Mouse (Mus musculus) lung, adult 18-20 months (tissue): ENCODE measurements around the gene Vipr2.
A peak's percentile ranks its signal among the peaks of the same experiment; 100 is the strongest.

Source experiments
- DNase-seq, 2 experiments: peaks; one replicate each; pipeline ENCODE4 v3.0.0; 2022; ENCODE audit warnings: mixed read lengths in 2 of 2

Vipr2 gene

GRCm38 (mm10) chr12:116159223-116159622, 81.7 kb downstream of the Vipr2 start:
- no peak for DNase-seq

- DNase-seq, result no peak
Measured at GRCm38 (mm10) chr12:116159695-116160094, 82.2 kb downstream of the Vipr2 start.

GRCm38 (mm10) chr12:116165368-116165767, 87.8 kb downstream of the Vipr2 start:
- no peak for DNase-seq

- peak in 1 of 2 experiments; percentile 12 for DNase-seq
Measured at GRCm38 (mm10) chr12:116169666-116170065, 92.1 kb downstream of the Vipr2 start.

- peak in 1 of 2 experiments; percentile 7 for DNase-seq
Measured at GRCm38 (mm10) chr12:116176930-116177329, 99.4 kb downstream of the Vipr2 start.

- no peak for DNase-seq
Measured at GRCm38 (mm10) chr12:116181436-116182050, 104.0 kb downstream of the Vipr2 start.

- no peak for DNase-seq
Measured at GRCm38 (mm10) chr12:116182376-116182775, 104.8 kb downstream of the Vipr2 start.

- DNase-seq, result no peak
Measured at GRCm38 (mm10) chr12:116183212-116183935, 105.8 kb downstream of the Vipr2 start.

- DNase-seq, result no peak
Measured at GRCm38 (mm10) chr12:116193952-116194351, 116.4 kb downstream of the Vipr2 start.

- DNase-seq, result no peak
Measured at GRCm38 (mm10) chr12:116194641-116195040, 117.1 kb downstream of the Vipr2 start.
